Comparison of ENCODE assay signal across 9 mouse cellular contexts in genomic region chr10:13566393-13566792, GRCm38 (mm10).
"Had no signal": no experiment of that assay in that cellular context is flagged by ENCODE, and none has a peak within 500 bp of the region (broad histone marks: within the 10 kb centered on the region; RNA-seq: fewer than 3 reads in every experiment).

No protein-coding gene starts in this region.

- H3K27ac ChIP-seq: hindbrain, postnatal 0 days; limb, embryonic 12.5 days; midbrain, embryonic 12.5 days had no signal

- H3K9ac ChIP-seq: limb, embryonic 12.5 days; midbrain, embryonic 12.5 days had no signal

- H3K9me3 ChIP-seq: limb, embryonic 12.5 days; midbrain, embryonic 12.5 days had no signal

- DNase-seq: kidney, adult 8-10 months; kidney, postnatal 25 days; layer of hippocampus, postnatal 36 days; lung, adult 18-20 months; retina, postnatal 1 day; thymus, postnatal 4 days had no signal

- H3K4me3 ChIP-seq: limb, embryonic 12.5 days; midbrain, embryonic 12.5 days had no signal

- ATAC-seq: hindbrain, postnatal 0 days had no signal

- H3K4me2 ChIP-seq: limb, embryonic 12.5 days; midbrain, embryonic 12.5 days had no signal
